Mouse (Mus musculus) cerebellum, adult 2 months (tissue): ENCODE measurements around the gene Wnt9b.

ENCODE experiments used
- CTCF ChIP-seq: fragments of 200-500 bp; IDR thresholded peaks from 2 replicates; pipeline ENCODE4 v1.5.1; 2011; ENCODE audit warnings: low read depth, mild to moderate bottlenecking, control low read depth, low read length, moderate library complexity, borderline replicate concordance; ENCODE audit not compliant: insufficient read depth
- POLR2A ChIP-seq: fragments of 200-500 bp; IDR thresholded peaks from 2 replicates; pipeline ENCODE4 v1.6.1; 2011; ENCODE audit warnings: low read length, control low read depth, borderline replicate concordance; ENCODE audit not compliant: insufficient read depth

DNA sequence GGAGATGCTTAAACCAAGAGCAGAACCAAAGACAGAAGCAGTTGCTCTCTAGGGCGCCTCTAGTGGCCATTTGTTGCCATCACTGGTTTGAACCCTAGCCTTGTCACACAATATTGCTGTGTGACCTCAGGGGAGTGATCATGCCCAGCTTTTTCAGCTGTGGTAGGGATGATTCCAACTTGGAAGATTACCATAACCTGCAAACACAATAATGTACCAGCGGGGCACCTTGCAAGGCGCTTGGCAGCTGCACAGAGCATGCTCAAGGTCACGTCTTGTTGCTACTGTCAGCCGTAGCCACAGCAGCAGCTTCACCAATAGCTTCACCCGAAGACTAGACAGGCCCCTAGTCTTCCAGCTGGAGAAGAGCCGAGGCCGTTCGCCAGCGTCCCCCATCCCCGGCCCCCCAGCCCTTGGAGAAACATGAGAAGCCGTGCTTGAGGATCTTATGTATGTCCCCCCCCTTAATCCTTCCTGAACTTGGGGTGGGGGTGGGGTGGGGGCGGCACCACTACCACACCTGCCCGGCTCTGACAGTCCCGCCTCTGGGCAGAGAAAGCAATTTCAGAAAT lies 28.1 kb downstream of the Wnt9b start:
- TF ChIP-seq CTCF, result peak; percentile 56
- TF ChIP-seq POLR2A, result no peak
